Comparison of ENCODE assay signal across 8 mouse cellular contexts in genomic region chr1:52498786-52499450, GRCm38 (mm10). TPM values are rescaled to one million over a fixed set of nuclear protein-coding genes. Genes with fewer than 3 reads are reported as not detected.
DNase-seq lines count a peak whose midpoint lies in the region; ATAC-seq and TF ChIP-seq lines count a peak whose summit lies in the region.

No protein-coding gene starts in this region.

- TF ChIP-seq POLR2A in lung, adult 2 months (IDR thresholded peaks at IDR 0.05; ENCODE audit: borderline replicate concordance, extremely low read depth, low read depth, low read length): no peak

- no peak for ATAC-seq in embryonic facial prominence, embryonic 13.5 days (ENCODE audit: insufficient number of reproducible peaks, insufficient read depth, low FRiP score, low TSS enrichment, low read depth)
- ATAC-seq in intestine, postnatal 0 days: no peak
- no peak for ATAC-seq in neural tube, embryonic 14.5 days (ENCODE audit: low read depth)
- ATAC-seq in cerebellum, adult (ENCODE audit: insufficient number of reproducible peaks, low FRiP score, low TSS enrichment): no peak

- no peak overlapping the region for H3K9ac ChIP-seq in embryonic facial prominence, embryonic 13.5 days
- H3K9ac ChIP-seq in intestine, postnatal 0 days (ENCODE audit: low read depth, low read length): no peak overlapping the region
- no peak overlapping the region for H3K9ac ChIP-seq in neural tube, embryonic 14.5 days (replicated peaks; ENCODE audit: low read depth, low read length)

- H3K4me3 ChIP-seq in lung, adult 2 months (replicated peaks; ENCODE audit: extremely low read depth, low read depth, low read length): peak overlapping the region; percentile 23
- H3K4me3 ChIP-seq in embryonic facial prominence, embryonic 13.5 days: peak overlapping the region; percentile 80
- H3K4me3 ChIP-seq in intestine, postnatal 0 days (ENCODE audit: low read depth, low read length): peak overlapping the region; percentile 96
- peak overlapping the region; percentile 73 for H3K4me3 ChIP-seq in neural tube, embryonic 14.5 days (ENCODE audit: low read depth, low read length)

- H3K9me3 ChIP-seq in embryonic facial prominence, embryonic 13.5 days: no peaks in the 10 kb centered on the region
- no peaks in the 10 kb centered on the region for H3K9me3 ChIP-seq in intestine, postnatal 0 days (ENCODE audit: control insufficient read depth)
- H3K9me3 ChIP-seq in neural tube, embryonic 14.5 days (ENCODE audit: control insufficient read depth, low read length): no peaks in the 10 kb centered on the region

- no peak for DNase-seq in lung, adult 2 months
- no peak for DNase-seq in lung, postnatal 14 days
- no peak for DNase-seq in retina, postnatal 1 day
- DNase-seq in urinary bladder, adult 2 months (ENCODE audit: low spot score): no peak

- H3K4me1 ChIP-seq in lung, adult 2 months (ENCODE audit: control insufficient read depth, insufficient read depth, low read length): peaks cover 23% of the 10 kb centered on the region
- peaks cover 15% of the 10 kb centered on the region for H3K4me1 ChIP-seq in embryonic facial prominence, embryonic 13.5 days
- H3K4me1 ChIP-seq in intestine, postnatal 0 days (replicated peaks; ENCODE audit: control insufficient read depth, insufficient read depth, low read length): no peaks in the 10 kb centered on the region
- H3K4me1 ChIP-seq in neural tube, embryonic 14.5 days (ENCODE audit: control insufficient read depth, insufficient read depth, low read length): no peaks in the 10 kb centered on the region

- H3K27ac ChIP-seq in embryonic facial prominence, embryonic 13.5 days: no peak overlapping the region
- H3K27ac ChIP-seq in intestine, postnatal 0 days (ENCODE audit: low read depth, low read length): no peak overlapping the region
- H3K27ac ChIP-seq in neural tube, embryonic 14.5 days (ENCODE audit: low read depth, low read length): no peak overlapping the region

- WGBS in lung, adult 2 months: 5% methylated on average over 6 of the region's 6 CpGs
- 9% methylated on average over 6 of the region's 6 CpGs for WGBS in embryonic facial prominence, embryonic 13.5 days
- WGBS in intestine, postnatal 0 days: 26% methylated on average over 6 of the region's 6 CpGs
- WGBS in neural tube, embryonic 14.5 days: 16% methylated on average over 6 of the region's 6 CpGs

- H3K4me2 ChIP-seq in embryonic facial prominence, embryonic 13.5 days: peak overlapping the region; percentile 78
- H3K4me2 ChIP-seq in intestine, postnatal 0 days (replicated peaks; ENCODE audit: low read depth): peak overlapping the region; percentile 86
- H3K4me2 ChIP-seq in neural tube, embryonic 14.5 days (ENCODE audit: low read depth, low read length): peak overlapping the region; percentile 83

- no peaks in the 10 kb centered on the region for H3K36me3 ChIP-seq in embryonic facial prominence, embryonic 13.5 days
- no peaks in the 10 kb centered on the region for H3K36me3 ChIP-seq in intestine, postnatal 0 days (ENCODE audit: control insufficient read depth, insufficient read depth)
- no peaks in the 10 kb centered on the region for H3K36me3 ChIP-seq in neural tube, embryonic 14.5 days (ENCODE audit: control insufficient read depth, insufficient read depth, low read length)

- no peaks in the 10 kb centered on the region for H3K27me3 ChIP-seq in embryonic facial prominence, embryonic 13.5 days
- H3K27me3 ChIP-seq in intestine, postnatal 0 days (replicated peaks; ENCODE audit: control insufficient read depth, insufficient read depth, low read length): no peaks in the 10 kb centered on the region
- no peaks in the 10 kb centered on the region for H3K27me3 ChIP-seq in neural tube, embryonic 14.5 days (ENCODE audit: control insufficient read depth, insufficient read depth, low read length)

- no peak for TF ChIP-seq CTCF in lung, adult 2 months (IDR thresholded peaks at IDR 0.05; ENCODE audit: insufficient read depth, low read length)
- TF ChIP-seq CTCF in intestine, postnatal 0 days (IDR thresholded peaks at IDR 0.05; ENCODE audit: low read depth): no peak

RNA-seq across cellular contexts. Expression of gene Nab1, which starts 1.6 kb away (rescaled TPM):
- 14.9 and 17.9 TPM in 2 replicates for polyA plus RNA-seq in lung, adult 2 months (2012; rRNA removed)
- 9.3 and 12.0 TPM in 2 replicates for polyA plus RNA-seq in embryonic facial prominence, embryonic 13.5 days (2015; fragmentation: Nextera tagmentation; extraction: Ambion mirVana)
- polyA plus RNA-seq in intestine, postnatal 0 days (2015; fragmentation: Nextera tagmentation; extraction: Ambion mirVana): 10.3 and 11.2 TPM in 2 replicates
- 8.1 and 10.4 TPM in 2 replicates for polyA plus RNA-seq in neural tube, embryonic 14.5 days (2014; fragmentation: Nextera tagmentation; extraction: Ambion mirVana)
- polyA plus RNA-seq in urinary bladder, adult 2 months (2012; rRNA removed): 35.2 and 40.1 TPM in 2 replicates

Comparison
In these comparisons a context has a peak if more than half of its experiments do, and no peak if none do; other contexts are left out.
1. H3K4me3 ChIP-seq: peak in every context shown above with its lines; median percentile 96 in intestine, postnatal 0 days; 80 in embryonic facial prominence, embryonic 13.5 days; 73 in neural tube, embryonic 14.5 days; 23 in lung, adult 2 months.